Mouse (Mus musculus) G1E (cell line): ENCODE data around the gene Sphkap.

Experiments used
- CTCF ChIP-seq: IDR thresholded peaks from 2 replicates; pipeline ENCODE4 v1.5.1; 2012; ENCODE audit warnings: low read depth, low read length, inconsistent platforms, mixed read lengths
- GATA1 ChIP-seq: IDR thresholded peaks from 2 replicates; pipeline ENCODE4 v1.6.1; 2012; ENCODE audit warnings: borderline replicate concordance, low read length, inconsistent platforms, mixed read lengths
- GATA2 ChIP-seq: IDR thresholded peaks from 2 replicates; pipeline ENCODE4 v1.6.1; 2012; ENCODE audit warnings: low read depth, low read length, inconsistent platforms, borderline replicate concordance
- POLR2AphosphoS5 ChIP-seq: IDR thresholded peaks from 2 replicates; pipeline ENCODE4 v1.6.1; 2012; ENCODE audit warnings: low read depth, low read length, inconsistent platforms; ENCODE audit not compliant: insufficient replicate concordance
- TAL1 ChIP-seq: conservative IDR thresholded peaks from 2 replicates; pipeline ENCODE4 v1.6.1; 2012; ENCODE audit warnings: low read depth, low read length, inconsistent platforms, mixed read lengths

DNA sequence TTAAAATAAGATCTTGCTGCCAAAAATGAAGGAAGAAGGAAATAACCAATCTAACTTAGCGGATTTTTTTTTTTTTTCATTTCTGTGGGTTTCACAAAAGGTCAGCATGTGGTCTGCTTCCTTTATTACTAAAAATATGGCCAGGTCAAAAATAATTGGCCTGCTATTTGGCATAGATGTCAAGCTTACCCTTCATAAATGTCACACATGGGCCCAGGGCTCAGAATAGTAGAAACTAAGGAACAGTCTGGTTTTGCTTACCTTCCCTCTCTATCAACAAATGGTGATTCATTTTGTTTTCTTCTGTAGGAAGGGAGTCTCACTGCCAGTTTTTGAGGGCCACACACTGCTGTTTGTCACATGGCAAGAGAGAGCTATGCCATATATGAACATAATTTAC is 156.3 kb downstream of the Sphkap start:
- no peak for TF ChIP-seq GATA1
- TF ChIP-seq CTCF = no peak
- TF ChIP-seq TAL1 = no peak
- TF ChIP-seq POLR2AphosphoS5 = no peak
- no peak for TF ChIP-seq GATA2
